Mouse (Mus musculus) neural tube, embryonic 12.5 days (tissue): Measurements from ENCODE around the gene Slc39a5. TPM values are rescaled to one million over a fixed set of nuclear protein-coding genes. Genes with fewer than 3 reads are reported as not detected.

ENCODE experiments used
- ATAC-seq: fragments of 200-750 bp; cut with Nextera tagmentation; 2 replicates; pipeline ENCODE4 v1.8.0; 2017; ENCODE audit warnings: low read depth, mild to moderate bottlenecking, moderate TSS enrichment, moderate library complexity; ENCODE audit not compliant: low FRiP score
- H3K27ac ChIP-seq: fragments of 300-500 bp; sonication (generic); 2 replicates; pipeline ENCODE4 v1.5.1; 2016
- H3K27me3 ChIP-seq: fragments of 300-500 bp; sonication (generic); replicated peaks from 2 replicates; pipeline ENCODE4 v1.6.1; 2016; ENCODE audit warnings: mild to moderate bottlenecking
- H3K36me3 ChIP-seq: fragments of 300-500 bp; sonication (generic); 2 replicates; pipeline ENCODE4 v1.6.1; 2016; ENCODE audit warnings: mild to moderate bottlenecking
- H3K4me1 ChIP-seq: fragments of 300-500 bp; sonication (generic); 2 replicates; pipeline ENCODE4 v1.6.1; 2016
- H3K4me2 ChIP-seq: fragments of 300-500 bp; sonication (generic); replicated peaks from 2 replicates; pipeline ENCODE4 v1.6.1; 2016; ENCODE audit warnings: mild to moderate bottlenecking
- H3K4me3 ChIP-seq: fragments of 300-500 bp; sonication (generic); 2 replicates; pipeline ENCODE4 v1.5.1; 2016
- H3K9ac ChIP-seq: fragments of 300-500 bp; sonication (generic); 2 replicates; pipeline ENCODE4 v1.6.1; 2016; ENCODE audit warnings: mild to moderate bottlenecking
- H3K9me3 ChIP-seq: fragments of 300-500 bp; sonication (generic); 2 replicates; pipeline ENCODE4 v1.6.1; 2016; ENCODE audit warnings: mild to moderate bottlenecking
- WGBS: fragments of 180-500 bp; shearing (Covaris S2); methylation state at CpG from one replicate; pipeline ENCODE4 v1.1.7; 2016; 5-methylcytosine and 5-hydroxymethylcytosine counted together
- polyA plus RNA-seq: library from polyadenylated mRNA; unstranded; fragments of >200 nt; fragmentation: Nextera tagmentation; extraction: Ambion mirVana; gene quantifications from 2 replicates; pipeline ENCODE4 v1.2.1, GENCODE M21; 2016

Slc39a5 gene
- polyA plus RNA-seq, 1 experiment from 2014 or later, result not detected

GRCm38 (mm10) chr10:128429454-128429853, 28.4 kb upstream of the Slc39a5 start:
- Histone ChIP-seq H3K4me1 (no peaks in the 10 kb centered on the region), H3K27me3 (no peaks in the 10 kb centered on the region), H3K9ac (no peak overlapping the region), H3K4me2 (no peak overlapping the region), H3K9me3 (no peaks in the 10 kb centered on the region), H3K36me3 (peaks cover 58% of the 10 kb centered on the region), H3K27ac (no peak overlapping the region), H3K4me3 (no peak overlapping the region)
- no peak for ATAC-seq
- 88% methylated on average over 4 of the region's 4 CpGs for WGBS

- ATAC-seq, result no peak
- WGBS, result 93% methylated on average over 5 of the region's 5 CpGs
- Histone ChIP-seq H3K9ac (no peak overlapping the region), H3K27me3 (no peaks in the 10 kb centered on the region), H3K4me1 (no peaks in the 10 kb centered on the region), H3K9me3 (no peaks in the 10 kb centered on the region), H3K4me3 (no peak overlapping the region), H3K27ac (no peak overlapping the region), H3K36me3 (peaks cover 56% of the 10 kb centered on the region), H3K4me2 (no peak overlapping the region)
Measured at GRCm38 (mm10) chr10:128429052-128429451, 28.0 kb upstream of the Slc39a5 start.

GRCm38 (mm10) chr10:128425260-128425659, 24.2 kb upstream of the Slc39a5 start:
- H3K4me3 ChIP-seq, result no peak overlapping the region
- H3K27ac ChIP-seq, result no peak overlapping the region
- no peaks in the 10 kb centered on the region for H3K27me3 ChIP-seq
- no peaks in the 10 kb centered on the region for H3K9me3 ChIP-seq
- no peak for ATAC-seq
- H3K4me2 ChIP-seq, result no peak overlapping the region
- WGBS, result 97% methylated on average over 3 of the region's 3 CpGs
- H3K9ac ChIP-seq, result no peak overlapping the region
- no peaks in the 10 kb centered on the region for H3K4me1 ChIP-seq
- peaks cover 66% of the 10 kb centered on the region for H3K36me3 ChIP-seq

- no peak overlapping the region for H3K4me2 ChIP-seq
- 64% methylated on average over 7 of the region's 7 CpGs for WGBS
- no peaks in the 10 kb centered on the region for H3K4me1 ChIP-seq
- no peak overlapping the region for H3K4me3 ChIP-seq
- no peaks in the 10 kb centered on the region for H3K27me3 ChIP-seq
- ATAC-seq, result no peak
- no peak overlapping the region for H3K27ac ChIP-seq
- no peaks in the 10 kb centered on the region for H3K9me3 ChIP-seq
- peaks cover 66% of the 10 kb centered on the region for H3K36me3 ChIP-seq
- H3K9ac ChIP-seq, result no peak overlapping the region
Measured at GRCm38 (mm10) chr10:128424604-128425003, 23.6 kb upstream of the Slc39a5 start.

GRCm38 (mm10) chr10:128422426-128422825, 21.4 kb upstream of the Slc39a5 start:
- Histone ChIP-seq H3K9ac (no peak overlapping the region), H3K4me1 (no peaks in the 10 kb centered on the region), H3K27ac (no peak overlapping the region), H3K27me3 (no peaks in the 10 kb centered on the region), H3K4me2 (no peak overlapping the region), H3K9me3 (no peaks in the 10 kb centered on the region), H3K4me3 (no peak overlapping the region), H3K36me3 (peaks cover 67% of the 10 kb centered on the region)
- ATAC-seq, result no peak
- WGBS, result 74% methylated on average over 5 of the region's 5 CpGs

- no peak for ATAC-seq
- WGBS, result 92% methylated on average over 5 of the region's 5 CpGs
- no peak overlapping the region for H3K27ac ChIP-seq
- no peak overlapping the region for H3K4me3 ChIP-seq
- no peaks in the 10 kb centered on the region for H3K27me3 ChIP-seq
- H3K36me3 ChIP-seq, result peaks cover 51% of the 10 kb centered on the region
- H3K4me1 ChIP-seq, result peaks cover 28% of the 10 kb centered on the region
- H3K9me3 ChIP-seq, result no peaks in the 10 kb centered on the region
- H3K9ac ChIP-seq, result no peak overlapping the region
- H3K4me2 ChIP-seq, result no peak overlapping the region
Measured at GRCm38 (mm10) chr10:128414848-128415247, 13.8 kb upstream of the Slc39a5 start.

- no peak for ATAC-seq
- no peaks in the 10 kb centered on the region for H3K27me3 ChIP-seq
- peaks cover 37% of the 10 kb centered on the region for H3K4me1 ChIP-seq
- WGBS, result 69% methylated on average over 1 of the region's 1 CpGs
- no peaks in the 10 kb centered on the region for H3K9me3 ChIP-seq
- H3K9ac ChIP-seq, result peak overlapping the region; percentile 91; the same call in 1 of the 2 replicates
- no peak overlapping the region for H3K27ac ChIP-seq
- H3K36me3 ChIP-seq, result peaks cover 39% of the 10 kb centered on the region
- H3K4me2 ChIP-seq, result peak overlapping the region; percentile 97
- no peak overlapping the region for H3K4me3 ChIP-seq
Measured at GRCm38 (mm10) chr10:128413076-128413475, 12.0 kb upstream of the Slc39a5 start.

GRCm38 (mm10) chr10:128412558-128412957, 11.5 kb upstream of the Slc39a5 start:
- Histone ChIP-seq H3K9me3 (no peaks in the 10 kb centered on the region), H3K36me3 (peaks cover 40% of the 10 kb centered on the region), H3K9ac (peak overlapping the region; percentile 91), H3K4me3 (peak overlapping the region; percentile 97), H3K4me1 (peaks cover 40% of the 10 kb centered on the region), H3K27ac (no peak overlapping the region), H3K4me2 (peak overlapping the region; percentile 97), H3K27me3 (no peaks in the 10 kb centered on the region)
- no peak for ATAC-seq
- 56% methylated on average over 1 of the region's 1 CpGs for WGBS

- Histone ChIP-seq H3K9ac (peak overlapping the region; percentile 91), H3K4me1 (peaks cover 40% of the 10 kb centered on the region), H3K4me2 (peak overlapping the region; percentile 97), H3K36me3 (peaks cover 35% of the 10 kb centered on the region), H3K4me3 (peak overlapping the region; percentile 97), H3K27me3 (no peaks in the 10 kb centered on the region), H3K9me3 (no peaks in the 10 kb centered on the region), H3K27ac (peak overlapping the region; percentile 86)
- 1% methylated on average over 14 of the region's 14 CpGs for WGBS
- no peak for ATAC-seq
Measured at GRCm38 (mm10) chr10:128412055-128412381, 11.0 kb upstream of the Slc39a5 start.

- peaks cover 40% of the 10 kb centered on the region for H3K4me1 ChIP-seq
Measured at GRCm38 (mm10) chr10:128411211-128412054, 10.4 kb upstream of the Slc39a5 start, which contains the start of the genes Nabp2 and Rnf41. TSS of gene Nabp2 (minus strand) at chr10:128411492. TSS of gene Rnf41 (plus strand) at chr10:128411657.

GRCm38 (mm10) chr10:128410560-128410845, 9.5 kb upstream of the Slc39a5 start:
- Histone ChIP-seq H3K9me3 (no peaks in the 10 kb centered on the region), H3K27ac (peak overlapping the region; percentile 75; the same call in 1 of the 2 replicates), H3K4me3 (peak overlapping the region; percentile 97; the same call in 1 of the 2 replicates), H3K4me2 (peak overlapping the region; percentile 97), H3K4me1 (peaks cover 40% of the 10 kb centered on the region), H3K36me3 (peaks cover 36% of the 10 kb centered on the region), H3K27me3 (no peaks in the 10 kb centered on the region), H3K9ac (0 out of 2 replicates have a peak overlapping the region, but pooled peaks have one; percentile 91)
- WGBS, result 17% methylated on average over 4 of the region's 4 CpGs
- no peak for ATAC-seq

More at GRCm38 (mm10) chr10:128411211-128412054, 10.4 kb upstream of the Slc39a5 start, which contains the start of the genes Nabp2 and Rnf41:
- Histone ChIP-seq H3K27me3 (no peaks in the 10 kb centered on the region), H3K9ac (peak within 1 kb of the TSS; percentile 91), H3K4me2 (peak within 1 kb of the TSS; percentile 97), H3K9me3 (no peaks in the 10 kb centered on the region), H3K36me3 (peaks cover 33% of the 10 kb centered on the region), H3K4me3 (peak within 1 kb of the TSS; percentile 97), H3K27ac (peak within 1 kb of the TSS; percentile 86)
- under 1% methylated on average over 50 of the region's 50 CpGs for WGBS
- peak; percentile 86 for ATAC-seq

- Histone ChIP-seq H3K27ac (peak overlapping the region; percentile 58), H3K9me3 (no peaks in the 10 kb centered on the region), H3K4me1 (peaks cover 40% of the 10 kb centered on the region), H3K4me3 (peak overlapping the region; percentile 97), H3K27me3 (no peaks in the 10 kb centered on the region), H3K9ac (peak overlapping the region; percentile 77), H3K36me3 (peaks cover 32% of the 10 kb centered on the region), H3K4me2 (peak overlapping the region; percentile 97)
- 5% methylated on average over 36 of the region's 36 CpGs for WGBS
- peak; percentile 88 for ATAC-seq
Measured at GRCm38 (mm10) chr10:128409692-128410559, 8.9 kb upstream of the Slc39a5 start.
